Mouse (Mus musculus): ENCODE data around the gene Tmem132d.

DNA sequence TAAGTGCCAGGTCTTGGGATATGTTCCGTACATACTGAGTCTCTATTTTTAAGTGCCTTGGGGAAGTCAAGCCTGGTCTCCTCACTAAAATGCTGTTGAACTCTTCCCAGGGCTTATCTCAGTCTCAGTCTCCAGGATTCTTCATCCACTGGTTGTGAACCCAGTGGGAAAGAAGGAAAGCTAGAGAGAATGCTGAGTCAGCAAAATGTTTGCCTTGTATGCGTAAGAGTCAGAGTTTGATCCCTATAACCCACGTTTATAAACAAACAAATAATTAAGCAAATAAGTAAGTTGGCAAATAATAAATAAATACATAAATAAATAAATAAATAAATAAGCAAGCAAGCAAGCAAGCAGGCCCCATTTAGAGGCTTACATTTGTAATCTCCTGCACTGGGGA is 63.1 kb downstream of the Tmem132d start:
- TF ChIP-seq ZC3H11A (IDR thresholded peaks at IDR 0.05; ENCODE audit: borderline replicate concordance, low read depth, low read length) (no peak), MAFK (IDR thresholded peaks at IDR 0.05; ENCODE audit: insufficient read depth, low read depth, low read length) (peak; percentile 99), CHD2 (IDR thresholded peaks at IDR 0.05; ENCODE audit: low read depth, low read length) (no peak), ZNF384 (IDR thresholded peaks at IDR 0.05; ENCODE audit: low read depth, low read length) (no peak)
